ENCODE assay signal across 11 mouse cellular contexts in the genomic region with DNA sequence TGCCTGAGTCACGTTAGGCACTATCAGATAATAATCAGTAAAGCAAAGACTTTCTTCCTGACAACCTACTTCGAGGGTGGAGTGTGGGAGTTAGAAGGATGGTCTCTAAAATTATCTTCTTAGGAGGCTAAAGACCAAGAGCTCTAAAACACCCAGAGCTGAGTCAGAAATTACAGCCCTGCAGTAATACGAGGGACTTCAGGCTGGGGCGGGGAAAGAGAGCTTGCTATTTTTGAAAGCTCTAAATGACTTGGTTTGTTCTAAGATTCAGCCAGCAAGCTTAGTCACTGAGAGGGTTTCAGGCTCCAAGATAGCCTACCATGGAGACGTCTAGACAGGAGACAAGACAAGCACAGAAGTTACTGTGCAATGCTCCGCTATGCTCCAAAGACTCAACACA.
"Had no signal": no experiment of that assay in that cellular context is flagged by ENCODE, and none has a peak within 500 bp of the region (broad histone marks: within the 10 kb centered on the region; RNA-seq: fewer than 3 reads in every experiment).

No protein-coding gene starts in this region.

- H3K27ac ChIP-seq: limb, embryonic 13.5 days; midbrain, embryonic 12.5 days; stomach, postnatal 0 days had no signal

- H3K4me3 ChIP-seq: limb, embryonic 13.5 days; midbrain, embryonic 12.5 days had no signal

- DNase-seq: kidney, adult 18-20 months; kidney, postnatal 14 days; left cerebral cortex, postnatal 4 days; lung, embryonic 14.5 days; lung, postnatal 10 days; lung, postnatal 4 days; thymus, adult 18-20 months; thymus, postnatal 14 days had no signal

- H3K4me2 ChIP-seq: limb, embryonic 13.5 days; lung, embryonic 14.5 days; midbrain, embryonic 12.5 days had no signal

- H3K9me3 ChIP-seq: limb, embryonic 13.5 days; midbrain, embryonic 12.5 days had no signal

- H3K9ac ChIP-seq: limb, embryonic 13.5 days; lung, embryonic 14.5 days; midbrain, embryonic 12.5 days had no signal

- H3K27me3 ChIP-seq: limb, embryonic 13.5 days; midbrain, embryonic 12.5 days had no signal
